Mouse (Mus musculus) midbrain, postnatal 0 days (tissue): ENCODE results near the gene Alyref. TPM values are rescaled to one million over a fixed set of nuclear protein-coding genes. Genes with fewer than 3 reads are reported as not detected.
A peak's percentile ranks its signal among the peaks of the same experiment; 100 is the strongest.

Source experiments
- ATAC-seq: fragments of 200-750 bp; cut with Nextera tagmentation; 2 replicates; pipeline ENCODE4 v1.8.0; 2017; ENCODE audit warnings: moderate number of reproducible peaks, mild to moderate bottlenecking, moderate TSS enrichment, moderate library complexity; ENCODE audit not compliant: low FRiP score
- DNase-seq: peaks from one replicate; pipeline ENCODE4 v3.0.0-alpha.2; 2015; ENCODE audit warnings: low spot score
- H3K27ac ChIP-seq: fragments of 300-500 bp; sonication (generic); 2 replicates; pipeline ENCODE4 v1.5.1; 2014; ENCODE audit warnings: low read depth, mild to moderate bottlenecking, low read length, mixed read lengths
- H3K27me3 ChIP-seq: fragments of 300-500 bp; sonication (generic); 2 replicates; pipeline ENCODE4 v1.6.1; 2014; ENCODE audit warnings: low read length, control low read depth, mixed read lengths; ENCODE audit not compliant: insufficient read depth
- H3K36me3 ChIP-seq: fragments of 300-500 bp; sonication (generic); 2 replicates; pipeline ENCODE4 v1.6.1; 2014; ENCODE audit warnings: low read length, control low read depth, mixed read lengths; ENCODE audit not compliant: insufficient read depth
- H3K4me1 ChIP-seq: fragments of 300-500 bp; sonication (generic); 2 replicates; pipeline ENCODE4 v1.6.1; 2014; ENCODE audit warnings: mild to moderate bottlenecking, control low read depth, antibody characterized with exemption, low read length, mixed read lengths; ENCODE audit not compliant: insufficient read depth
- H3K4me2 ChIP-seq: fragments of 300-500 bp; sonication (generic); 2 replicates; pipeline ENCODE4 v1.6.1; 2014; ENCODE audit warnings: low read depth, mild to moderate bottlenecking, low read length, mixed read lengths; ENCODE audit not compliant: poor library complexity, severe bottlenecking
- H3K4me3 ChIP-seq: fragments of 300-500 bp; sonication (generic); 2 replicates; pipeline ENCODE4 v1.5.1; 2014; ENCODE audit warnings: low read depth, mild to moderate bottlenecking, low read length, moderate library complexity
- H3K9ac ChIP-seq: fragments of 300-500 bp; sonication (generic); replicated peaks from 2 replicates; pipeline ENCODE4 v1.6.1; 2014; ENCODE audit warnings: mild to moderate bottlenecking, low read length, moderate library complexity, mixed read lengths; ENCODE audit not compliant: poor library complexity, severe bottlenecking
- H3K9me3 ChIP-seq: fragments of 300-500 bp; sonication (generic); 2 replicates; pipeline ENCODE4 v1.6.1; 2016; ENCODE audit warnings: low read length, control low read depth
- CTCF ChIP-seq: IDR thresholded peaks from 2 replicates; pipeline ENCODE4 v1.5.1; 2016; ENCODE audit warnings: antibody characterized with exemption, mild to moderate bottlenecking
- WGBS: fragments of 180-500 bp; shearing (Covaris S2); extraction: QIAGEN DNeasy Blood & Tissue Kit; methylation state at CpG from one replicate; pipeline ENCODE4 v1.1.7; 2014; 5-methylcytosine and 5-hydroxymethylcytosine counted together
- polyA plus RNA-seq: library from polyadenylated mRNA; unstranded; fragments of >200 nt; fragmentation: Nextera tagmentation; extraction: Ambion mirVana; gene quantifications from 2 replicates; pipeline ENCODE4 v1.2.1, GENCODE M21; 2015
- total RNA-seq: library from RNA; depleted of rRNA; stranded (reverse); fragments of >200 nt; gene quantifications from 2 replicates; pipeline ENCODE4 v1.2.3, GENCODE M21; 2014

The Alyref gene
- total and polyA plus RNA-seq, 2 experiments from 2014 or later = 86.9 to 145 TPM

DNA sequence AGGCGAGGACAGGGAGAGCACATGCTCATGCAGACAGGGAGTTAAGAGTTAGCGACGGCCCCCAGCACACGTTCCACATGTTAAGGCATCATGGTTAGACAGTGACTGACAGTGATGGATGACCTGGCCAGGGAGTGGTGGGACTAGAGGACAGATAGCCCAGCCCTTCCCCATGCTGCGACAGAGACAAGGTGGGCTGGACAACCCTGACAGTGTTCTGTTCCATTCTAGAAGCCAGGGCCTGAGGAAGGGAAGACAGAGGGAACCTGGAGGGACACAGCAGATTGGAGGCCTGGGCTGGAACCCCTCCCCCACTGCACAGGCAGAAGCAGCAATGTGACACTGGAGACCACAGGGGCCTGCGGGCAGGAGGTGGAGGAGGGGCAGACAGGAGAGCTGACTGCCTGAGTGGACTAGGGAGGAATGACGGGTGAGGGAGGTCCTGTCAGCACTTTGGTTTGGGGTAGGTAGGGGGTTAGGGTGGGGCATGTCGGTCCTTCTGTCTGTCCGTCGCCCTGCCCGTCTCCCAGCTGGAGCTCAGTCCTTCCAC is 19.4 kb downstream of the Alyref start:
- no peak for ATAC-seq

DNA sequence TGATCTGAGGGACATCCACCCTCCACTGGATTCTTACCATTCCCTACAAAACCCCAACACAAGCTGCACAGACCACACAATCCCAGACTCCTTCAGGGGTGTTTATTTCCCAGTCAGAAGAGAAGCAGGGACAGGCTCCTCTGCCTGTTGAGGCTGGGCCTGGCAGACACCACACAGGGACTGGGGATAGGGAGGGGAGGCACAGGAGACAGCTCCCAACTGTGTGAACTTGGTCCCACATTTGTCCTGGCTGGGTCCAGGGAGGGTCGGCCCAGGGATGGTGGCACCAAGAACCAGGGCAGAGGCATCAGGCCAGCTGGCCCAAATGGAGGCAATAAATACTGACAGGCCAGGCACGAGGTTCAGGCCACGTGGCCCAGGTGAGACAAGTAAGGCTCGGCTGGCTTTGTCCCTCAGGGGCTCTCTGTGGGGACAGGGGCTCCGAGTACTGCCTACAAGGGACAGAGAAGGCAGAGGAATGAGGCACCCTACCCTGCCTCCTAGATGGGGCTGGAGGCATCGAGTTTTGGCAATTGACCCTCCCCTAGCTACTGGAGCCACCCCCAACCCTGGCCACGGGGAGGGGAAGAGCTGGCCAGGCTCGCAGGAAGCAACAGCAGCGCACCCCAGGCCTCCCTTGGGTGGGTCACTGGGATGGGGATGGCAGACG is 20.0 kb downstream of the Alyref start:
- Histone ChIP-seq H3K9ac (no peak overlapping the region), H3K27ac (no peak overlapping the region), H3K4me2 (no peak overlapping the region), H3K27me3 (no peaks in the 10 kb centered on the region), H3K4me1 (peaks cover 5% of the 10 kb centered on the region), H3K9me3 (no peaks in the 10 kb centered on the region), H3K36me3 (peaks cover 26% of the 10 kb centered on the region), H3K4me3 (no peak overlapping the region)
- 87% methylated on average over 10 of the region's 10 CpGs for WGBS
- ATAC-seq (no peak), DNase-seq (no peak)
- no peak for TF ChIP-seq CTCF

More for the DNA sequence above, 19.4 kb downstream of the Alyref start:
- WGBS = 85% methylated on average over 11 of the region's 11 CpGs
- peaks cover 26% of the 10 kb centered on the region for H3K36me3 ChIP-seq
- no peak for DNase-seq
- no peak overlapping the region for H3K9ac ChIP-seq
- peaks cover 5% of the 10 kb centered on the region for H3K4me1 ChIP-seq
- no peak overlapping the region for H3K4me3 ChIP-seq
- H3K27ac ChIP-seq = no peak overlapping the region; the same call in 1 of the 2 replicates
- no peaks in the 10 kb centered on the region for H3K9me3 ChIP-seq
- no peak overlapping the region for H3K4me2 ChIP-seq
- no peaks in the 10 kb centered on the region for H3K27me3 ChIP-seq
- TF ChIP-seq CTCF = no peak

DNA sequence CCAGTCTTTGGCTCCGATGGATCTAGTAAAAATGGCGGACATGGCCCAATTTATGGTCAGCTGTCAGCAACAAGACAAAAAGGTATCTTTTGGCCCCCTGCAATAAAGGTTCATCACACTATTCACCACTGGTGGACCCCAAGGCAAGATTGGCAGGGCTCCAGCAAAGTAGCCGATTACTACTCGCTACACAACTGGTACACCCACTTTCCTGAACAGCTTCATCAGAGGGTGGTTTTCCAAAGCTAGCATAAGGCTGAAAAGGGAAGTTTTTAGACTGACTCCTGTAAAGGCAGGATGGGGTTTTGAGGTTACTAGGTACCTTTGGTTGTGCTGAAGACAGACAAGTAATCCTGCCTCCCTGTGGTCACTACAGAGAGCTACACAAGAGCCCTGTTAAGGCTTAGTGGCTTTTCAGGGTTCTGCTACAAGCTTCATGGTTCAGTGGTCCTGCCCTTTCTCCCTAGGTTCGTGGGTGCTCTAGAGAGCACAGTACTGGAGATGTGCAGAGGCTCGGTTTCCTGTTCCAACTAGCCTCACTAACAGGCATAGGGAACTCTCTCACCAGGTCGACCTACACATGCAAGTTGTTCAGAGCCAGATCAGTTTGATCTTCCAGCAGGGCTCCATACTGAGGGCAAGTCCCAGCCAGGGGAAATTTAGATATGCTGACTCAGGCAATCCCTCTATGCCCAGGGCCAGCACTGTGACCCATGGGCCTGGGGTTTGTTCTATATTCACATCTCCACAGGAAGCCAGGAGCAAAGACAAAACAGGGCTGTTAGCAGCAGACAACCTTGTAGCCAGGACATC is 20.7 kb downstream of the Alyref start:
- WGBS = 78% methylated on average over 7 of the region's 7 CpGs
- Histone ChIP-seq H3K4me3 (no peak overlapping the region), H3K4me1 (peaks cover 5% of the 10 kb centered on the region), H3K36me3 (peaks cover 26% of the 10 kb centered on the region), H3K9ac (no peak overlapping the region), H3K4me2 (no peak overlapping the region), H3K27me3 (no peaks in the 10 kb centered on the region), H3K9me3 (no peaks in the 10 kb centered on the region), H3K27ac (no peak overlapping the region)
- peak; percentile 57 for DNase-seq
- no peak for ATAC-seq
- peak; percentile 67 for TF ChIP-seq CTCF

DNA sequence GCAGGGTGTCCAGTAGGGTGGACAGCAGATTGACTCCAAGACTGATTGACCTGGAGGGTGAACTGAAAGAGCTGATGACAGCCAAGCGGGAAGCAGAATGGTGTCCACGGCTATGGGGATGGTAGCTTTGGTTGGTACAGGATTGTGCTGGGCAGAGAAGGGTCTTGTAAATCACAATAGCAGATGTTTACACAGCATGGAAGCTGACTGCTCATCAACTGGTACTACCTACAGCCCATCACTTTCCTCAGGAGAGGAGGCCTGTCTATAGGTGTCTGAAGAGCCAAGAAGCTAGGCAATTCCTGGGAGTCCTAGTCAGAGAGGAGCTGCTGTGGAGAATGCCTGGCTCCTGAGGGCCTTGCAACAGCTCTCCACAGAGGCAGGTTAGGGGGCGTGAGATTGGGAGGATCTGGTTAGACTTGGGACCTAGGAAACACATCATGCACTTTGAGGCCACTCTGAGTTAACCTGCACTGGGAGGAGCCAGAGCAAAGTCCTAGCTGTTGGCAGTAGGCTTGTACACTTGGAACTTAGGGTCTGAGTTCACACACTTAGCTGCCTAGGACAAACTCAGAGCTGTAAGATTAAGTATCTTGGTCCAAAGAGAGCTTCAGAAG is 21.7 kb downstream of the Alyref start:
- TF ChIP-seq CTCF = no peak
- H3K4me2 ChIP-seq = no peak overlapping the region
- H3K9ac ChIP-seq = no peak overlapping the region
- DNase-seq (no peak), ATAC-seq (no peak)
- 92% methylated on average over 3 of the region's 3 CpGs for WGBS
- no peaks in the 10 kb centered on the region for H3K9me3 ChIP-seq
- H3K27ac ChIP-seq = no peak overlapping the region
- peaks cover 10% of the 10 kb centered on the region for H3K4me1 ChIP-seq
- no peak overlapping the region for H3K4me3 ChIP-seq
- H3K36me3 ChIP-seq = peaks cover 26% of the 10 kb centered on the region
- no peaks in the 10 kb centered on the region for H3K27me3 ChIP-seq

DNA sequence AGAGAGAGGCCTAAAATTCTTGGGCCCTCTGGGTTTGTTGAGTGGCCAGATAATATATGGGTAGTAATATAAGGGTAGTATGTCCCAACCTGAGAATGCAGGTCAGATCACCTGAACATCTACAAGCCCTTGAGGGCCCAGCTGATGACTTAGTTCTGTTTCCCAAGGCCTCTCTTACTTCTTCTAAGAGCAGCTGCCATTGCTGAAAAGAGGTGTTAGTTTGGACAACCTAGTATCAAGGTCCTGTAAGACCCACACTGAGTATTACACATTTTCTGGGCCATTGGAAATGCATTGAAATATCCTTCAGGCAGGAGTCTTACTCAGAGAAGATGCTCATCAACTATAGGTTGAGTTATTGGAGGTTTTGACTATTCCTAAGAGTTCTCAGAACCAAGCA is 22.2 kb downstream of the Alyref start:
- H3K27ac ChIP-seq = no peak overlapping the region
- H3K36me3 ChIP-seq = peaks cover 30% of the 10 kb centered on the region
- H3K9ac ChIP-seq = no peak overlapping the region
- ATAC-seq (no peak), DNase-seq (no peak)
- no peaks in the 10 kb centered on the region for H3K27me3 ChIP-seq
- no peak overlapping the region for H3K4me3 ChIP-seq
- H3K4me1 ChIP-seq = peaks cover 10% of the 10 kb centered on the region
- no peak overlapping the region for H3K4me2 ChIP-seq
- TF ChIP-seq CTCF = no peak
- H3K9me3 ChIP-seq = no peaks in the 10 kb centered on the region
